Mouse (Mus musculus) adrenal gland, postnatal 10 days (tissue): Measurements from ENCODE around the gene Emg1. TPM values are rescaled to one million over a fixed set of nuclear protein-coding genes. Genes with fewer than 3 reads are reported as not detected.

Experiments
- DNase-seq: peaks from one replicate; pipeline ENCODE4 v3.0.0; 2021; ENCODE audit warnings: mixed read lengths
- long read RNA-seq, 2 experiments: library from polyadenylated mRNA; stranded (forward); transcript quantifications; one replicate each; pipeline ENCODE4 v2.0.0; 2021
- total RNA-seq, 2 experiments: library from RNA; stranded (reverse); gene quantifications; 2 replicates each; pipeline ENCODE4 v1.2.3; 2021

The Emg1 gene
- 10 to 100 TPM; 85.5 to 94.1 TPM for total RNA-seq
- long read RNA-seq, experiment 1, full-length matches to known transcripts: 111 of 122 reads
- long read RNA-seq, experiment 1, partial matches to known transcripts: 2 of 122 reads
- long read RNA-seq, experiment 1, other reads (novel, unspliced or antisense): 9 of 122 reads
- long read RNA-seq, experiment 2, full-length matches to known transcripts: 56 of 63 reads
- long read RNA-seq, experiment 2, partial matches to known transcripts: 1 of 63 reads
- long read RNA-seq, experiment 2, other reads (novel, unspliced or antisense): 6 of 63 reads

DNA sequence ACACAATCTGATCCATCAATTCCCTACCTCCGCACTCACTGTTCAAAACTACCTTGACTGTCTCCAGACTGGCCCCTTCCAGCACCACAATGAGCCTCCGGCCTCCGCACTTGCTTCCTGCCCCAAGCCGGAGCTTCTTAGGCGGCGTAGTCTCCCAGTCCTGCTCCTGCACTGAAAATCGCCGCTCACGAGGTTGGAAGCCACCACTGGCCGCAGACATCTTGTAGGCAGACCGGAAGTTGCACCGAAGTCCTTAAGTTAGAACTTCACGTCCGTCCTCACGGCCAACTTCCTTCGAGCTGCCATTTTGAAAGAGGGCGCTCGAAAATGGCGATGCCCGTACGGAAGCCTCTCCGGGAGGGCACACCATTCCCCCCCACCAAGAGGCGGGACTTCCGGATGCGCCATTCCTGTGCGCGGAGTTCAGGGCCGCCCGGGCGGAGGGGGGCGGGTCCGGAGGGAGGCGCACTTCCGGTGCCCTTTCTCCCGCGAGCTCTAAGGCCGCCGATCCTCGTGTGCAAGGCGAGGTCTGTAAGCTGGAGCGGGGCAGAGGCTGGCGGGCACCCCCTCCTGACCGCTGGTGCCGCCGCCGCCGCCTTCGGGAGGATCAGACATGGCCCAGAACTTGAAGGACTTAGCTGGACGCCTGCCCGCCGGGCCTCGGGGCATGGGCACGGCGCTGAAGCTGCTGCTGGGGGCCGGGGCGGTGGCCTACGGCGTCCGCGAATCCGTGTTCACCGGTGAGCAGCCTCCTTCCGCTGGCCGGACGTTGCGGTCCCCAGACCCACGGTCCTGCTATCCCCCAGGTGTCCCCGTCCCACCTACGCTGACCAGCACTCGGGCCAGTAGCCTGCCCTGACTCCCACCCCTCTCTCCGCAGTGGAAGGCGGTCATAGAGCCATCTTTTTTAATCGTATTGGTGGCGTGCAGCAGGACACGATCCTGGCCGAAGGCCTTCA lies at the start of gene Emg1, which contains the start of gene Phb2:
Gene Emg1 (minus strand): TSS at position 355 of the 959 bp plus-strand sequence.
Gene Phb2 (plus strand): TSS at position 513 of the 959 bp plus-strand sequence.
- DNase-seq: peak; percentile 99

DNA sequence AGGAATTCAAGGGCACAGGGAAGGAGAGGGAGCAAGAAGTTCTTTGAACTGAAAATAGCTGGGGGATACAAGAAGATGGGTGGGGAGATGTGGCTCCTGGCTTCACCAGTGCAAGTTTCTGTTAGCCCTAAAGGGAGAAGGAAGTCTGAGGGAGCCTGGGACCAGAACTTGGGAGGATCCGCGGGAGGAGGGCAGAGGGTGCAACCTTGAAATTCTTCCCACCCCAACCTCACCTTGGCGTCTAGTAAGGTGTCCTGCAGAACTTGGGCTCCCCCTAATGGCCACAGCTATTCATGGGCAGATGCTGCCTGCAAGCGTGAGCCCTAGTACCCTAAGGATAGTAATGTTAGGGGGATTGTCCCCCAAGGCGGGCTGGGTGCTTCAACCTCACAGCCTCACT lies 47.3 kb upstream of the Emg1 start:
- DNase-seq: peak; percentile 92

DNA sequence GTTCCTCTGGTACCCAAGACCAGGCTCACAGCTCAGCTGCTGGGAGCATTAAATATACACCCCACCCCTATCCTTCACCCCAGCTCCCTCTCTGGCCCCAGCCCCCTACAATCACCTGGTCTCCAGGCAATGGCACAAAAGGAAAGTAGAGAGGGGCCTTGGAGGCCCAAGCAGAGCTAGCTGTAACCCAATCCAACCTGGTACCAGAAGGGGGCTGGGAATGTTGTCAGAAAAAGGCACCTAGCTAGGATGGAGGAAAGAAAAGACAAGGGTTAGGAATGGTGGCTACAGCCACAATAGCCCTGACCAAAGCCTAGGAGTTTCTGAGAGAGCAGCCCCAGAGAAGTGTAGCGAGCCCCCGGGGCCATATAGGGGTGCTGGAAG lies 46.9 kb upstream of the Emg1 start:
- DNase-seq: no peak

DNA sequence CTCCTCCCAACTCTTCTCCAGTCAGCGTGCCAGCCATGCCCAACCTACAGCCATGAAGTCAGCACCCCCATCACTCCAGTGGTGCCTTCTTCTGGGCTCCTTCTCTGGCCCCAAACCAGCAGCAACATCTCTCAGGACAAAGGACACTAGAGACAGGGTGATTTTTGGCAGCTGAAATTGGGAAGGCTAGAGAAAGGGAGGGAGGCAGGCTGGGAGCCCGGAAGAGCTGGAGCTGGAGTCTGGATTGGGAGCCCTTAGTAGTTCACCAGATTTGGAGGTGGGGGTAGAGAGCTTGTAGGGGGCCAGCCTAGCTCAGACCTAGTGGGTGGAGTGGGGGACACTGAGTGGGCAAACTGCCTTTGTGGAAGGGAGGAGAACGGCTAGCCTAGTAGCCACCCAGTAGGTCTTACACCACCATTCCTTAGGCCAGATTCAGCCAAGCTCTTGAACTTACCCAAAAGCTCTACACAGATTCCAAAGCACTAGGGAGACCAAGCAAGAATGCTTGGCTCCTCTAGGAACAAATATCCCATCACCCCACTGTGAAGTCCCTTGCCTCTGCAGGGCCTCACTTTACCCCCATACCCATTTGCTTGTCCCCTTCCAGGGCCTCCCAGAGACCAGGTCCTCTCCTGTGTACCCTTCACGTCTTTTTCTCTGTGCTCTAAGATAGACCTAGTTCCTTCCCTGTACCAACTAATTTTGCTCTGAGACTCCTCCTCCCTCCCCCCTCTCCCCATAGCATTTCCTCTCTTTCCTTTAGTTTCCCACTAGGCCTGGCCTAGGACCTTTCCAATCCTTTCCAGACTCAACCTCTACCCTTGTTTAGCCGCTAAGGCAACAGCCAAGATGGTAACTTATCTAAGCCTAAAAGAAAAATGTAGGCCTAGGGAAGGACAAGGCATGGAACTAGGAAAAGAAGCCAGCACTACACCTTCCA lies 46.2 kb upstream of the Emg1 start:
- DNase-seq: peak; percentile 75

DNA sequence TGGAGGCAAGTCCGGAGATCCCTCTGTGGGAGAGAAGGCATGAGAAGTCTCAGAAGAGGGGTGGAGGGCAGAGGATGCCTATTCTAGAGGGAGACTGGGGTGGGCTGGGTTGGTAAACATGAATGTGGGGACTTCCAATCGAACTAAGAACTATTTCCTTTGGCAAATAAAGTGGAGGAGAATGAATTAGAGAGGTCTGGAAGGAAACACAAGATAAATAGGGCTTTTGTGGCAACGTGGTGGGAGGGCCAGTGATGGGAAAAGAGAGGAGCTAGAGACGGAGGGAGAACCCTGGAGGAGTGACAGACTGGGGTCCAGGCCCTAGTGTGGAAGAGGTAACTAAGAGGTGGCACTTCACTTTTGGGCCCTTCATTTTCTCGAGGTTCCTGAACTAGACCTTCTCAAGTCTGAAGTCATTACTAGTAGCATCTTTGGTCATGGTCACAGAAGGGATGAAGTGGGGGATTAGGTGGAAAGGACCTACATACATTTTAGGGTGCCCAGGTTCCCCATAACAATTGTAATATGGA lies 45.4 kb upstream of the Emg1 start:
- DNase-seq: no peak

DNA sequence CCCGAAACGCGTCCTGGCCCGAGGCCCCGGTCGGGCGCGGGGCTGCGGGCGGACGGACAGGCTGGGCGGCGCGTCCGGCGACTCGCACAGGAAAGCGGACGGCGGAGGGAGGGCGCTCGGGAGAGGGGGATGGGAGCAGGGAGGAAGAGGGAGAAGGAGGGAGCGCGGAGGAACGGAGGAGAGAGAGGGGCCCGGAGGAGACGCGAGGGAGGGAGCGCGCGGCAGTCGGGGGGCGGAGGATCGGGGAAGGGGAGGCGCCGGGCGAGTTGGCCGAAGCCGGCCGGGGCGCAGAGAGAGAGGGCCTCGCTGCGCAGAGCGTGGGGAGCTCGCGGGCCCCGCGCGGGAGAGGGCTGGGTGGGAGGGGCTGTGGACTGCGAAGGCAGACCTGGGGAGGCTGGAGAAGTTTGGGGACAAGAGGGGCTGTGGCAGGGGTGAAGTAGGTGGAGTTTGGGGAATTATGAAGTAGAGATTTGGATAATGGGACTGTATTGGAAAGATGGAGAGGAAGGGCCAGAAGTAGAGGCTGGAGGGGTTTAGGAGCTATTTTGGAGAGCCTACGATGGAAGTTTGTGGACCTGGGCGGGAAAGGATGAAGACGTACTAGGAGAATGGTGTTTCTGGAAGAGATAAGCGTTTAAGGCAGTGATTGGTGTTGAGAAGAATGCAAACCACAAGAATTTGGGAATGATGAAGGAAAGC lies 44.8 kb upstream of the Emg1 start:
- DNase-seq: peak; percentile 90

DNA sequence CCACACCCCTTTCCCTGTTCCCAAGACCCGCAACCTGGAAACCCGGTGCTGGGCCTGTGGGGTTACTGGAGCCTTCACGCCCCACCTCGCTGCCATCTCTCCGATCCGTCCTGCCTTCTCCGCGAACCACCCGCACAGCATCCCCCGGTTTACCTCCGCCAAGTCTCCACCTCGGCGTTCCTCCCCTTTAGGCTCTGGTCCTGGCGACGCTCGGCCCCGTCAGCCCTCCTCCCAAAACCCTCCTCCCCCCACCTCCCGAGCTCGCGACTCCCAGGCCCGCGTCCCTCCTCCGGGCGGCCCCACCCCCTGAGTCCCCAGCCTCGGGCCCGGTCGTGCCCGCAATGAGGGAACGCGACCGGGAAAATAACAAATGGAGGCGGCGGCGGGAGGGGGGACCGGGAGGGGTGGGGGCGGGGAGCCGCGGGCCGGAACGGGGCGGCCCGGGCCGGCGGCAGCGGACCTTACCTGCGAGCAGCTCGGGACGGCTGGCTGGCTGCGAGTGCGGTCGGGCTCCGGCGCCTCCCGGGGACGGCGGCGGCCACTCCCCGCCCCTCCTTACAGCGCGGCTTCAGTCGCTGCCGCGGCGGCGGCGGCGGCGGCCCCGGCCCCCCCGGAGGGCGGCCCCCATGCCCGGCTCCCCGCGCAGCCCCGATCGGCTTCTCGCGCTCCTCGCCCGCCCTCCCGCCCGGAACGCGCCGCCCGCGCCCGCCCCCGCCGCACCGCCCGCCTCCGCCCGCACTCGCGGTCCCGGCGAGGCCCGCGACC lies 44.0 kb upstream of the Emg1 start, which contains the start of the genes Gm45234 and Atn1:
Gene Gm45234 (minus strand): TSS at position 191 of the 765 bp plus-strand sequence.
Gene Atn1 (minus strand): TSS at position 694 of the 765 bp plus-strand sequence.
- peak; percentile 85 for DNase-seq

DNA sequence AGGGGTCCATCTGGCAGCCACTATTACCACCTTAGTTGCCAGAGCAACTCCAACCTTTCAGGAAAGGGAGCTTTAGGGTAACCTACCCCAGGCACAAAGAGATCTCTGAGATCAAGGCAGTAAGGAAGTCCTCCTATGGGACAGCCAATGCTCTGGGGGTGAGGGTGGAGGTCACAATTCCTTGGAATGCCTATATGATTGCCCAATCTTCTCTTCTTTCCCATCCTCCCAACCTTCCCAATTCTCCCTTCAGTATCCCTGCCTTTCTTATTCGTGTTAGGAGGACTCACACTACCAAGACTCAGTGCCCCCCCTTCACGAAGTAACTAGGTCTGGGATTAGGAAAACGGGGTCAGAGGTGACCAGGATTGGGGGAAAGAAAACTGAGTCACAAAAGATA lies 43.3 kb upstream of the Emg1 start:
- no peak for DNase-seq

DNA sequence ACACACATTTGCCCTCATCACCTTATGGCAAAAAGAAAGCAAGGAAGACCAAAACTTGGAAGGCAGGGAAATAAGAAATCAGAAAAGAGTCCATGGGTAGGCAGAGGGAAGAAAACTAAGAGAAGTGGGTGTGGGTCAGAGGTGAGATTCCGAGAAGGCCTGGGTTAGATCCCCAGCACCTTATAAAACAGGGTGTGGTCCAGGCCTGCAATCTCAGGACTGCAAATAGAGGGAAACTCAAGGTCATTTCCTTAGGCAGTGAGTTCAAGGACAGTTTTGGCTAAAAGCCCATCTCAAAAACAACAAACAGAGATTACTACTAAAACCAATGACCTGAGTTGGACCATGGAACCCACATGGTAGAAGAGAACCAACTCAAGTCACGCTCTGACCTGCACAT lies 41.9 kb upstream of the Emg1 start:
- DNase-seq: no peak

DNA sequence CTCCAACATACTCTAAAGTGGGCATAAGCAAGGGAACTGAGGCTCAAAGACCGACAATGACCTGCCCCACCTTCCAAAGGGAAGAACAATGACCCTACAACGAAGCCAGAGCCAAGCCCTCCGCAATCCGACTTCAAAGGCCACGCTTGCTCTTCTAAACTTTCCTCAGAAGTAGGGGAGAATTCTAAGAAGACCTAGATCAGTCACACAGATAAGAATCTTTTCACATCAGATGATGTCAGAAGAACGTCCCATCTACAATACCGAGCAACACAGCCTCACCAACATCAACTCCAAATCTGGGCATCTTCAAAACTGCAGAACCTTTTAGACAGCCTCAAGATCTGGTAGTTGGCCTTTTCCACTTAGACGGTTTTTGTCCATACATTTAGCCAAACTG lies 38.4 kb upstream of the Emg1 start:
- DNase-seq: no peak

DNA sequence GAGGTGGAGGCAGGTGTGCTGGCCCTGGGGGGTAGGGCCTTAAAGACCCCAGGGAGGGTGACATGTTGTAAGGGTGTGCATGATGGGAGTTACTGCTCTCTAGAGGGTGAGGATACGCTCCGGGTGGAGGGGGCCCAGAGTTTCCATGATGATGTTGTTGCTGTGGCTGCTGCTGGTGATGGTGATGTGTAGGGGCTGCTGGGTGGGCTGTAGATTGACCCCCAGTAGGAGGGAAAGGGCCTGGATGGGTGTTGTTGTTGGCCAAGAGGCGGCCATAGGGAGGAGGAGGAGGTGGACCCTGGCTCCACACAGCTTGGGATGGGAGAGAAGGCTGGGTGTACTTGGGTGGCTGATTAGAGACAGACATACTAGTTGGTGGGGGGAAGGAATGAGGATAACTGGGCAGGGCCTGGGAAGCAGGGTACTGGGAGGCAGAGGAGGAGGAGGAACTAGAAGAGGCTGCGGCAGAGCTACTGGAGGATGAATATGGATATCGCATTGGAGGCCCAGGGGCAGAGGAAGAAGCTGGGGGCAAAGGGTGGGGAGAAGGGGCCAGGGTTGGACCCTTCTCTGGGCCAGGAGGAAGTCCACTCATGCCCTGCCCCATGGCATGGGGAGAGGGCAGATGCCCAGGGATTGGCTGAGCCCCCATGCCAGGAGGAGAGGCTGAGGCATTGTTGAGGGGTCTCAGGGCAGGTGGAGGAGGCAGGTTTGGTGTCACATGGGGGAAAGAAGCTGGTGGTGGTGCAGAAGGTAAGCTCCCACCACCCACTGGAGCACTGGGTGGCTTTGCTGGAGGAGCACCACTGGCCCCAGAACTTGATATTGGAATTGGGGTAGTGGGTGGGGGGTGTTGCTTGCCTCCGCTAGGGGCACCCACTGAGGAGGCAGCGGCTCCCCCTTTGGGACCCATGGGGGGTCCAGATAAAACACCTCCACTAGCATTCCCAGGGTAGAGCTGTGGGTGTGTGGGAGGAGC lies 35.0 kb upstream of the Emg1 start:
- no peak for DNase-seq

DNA sequence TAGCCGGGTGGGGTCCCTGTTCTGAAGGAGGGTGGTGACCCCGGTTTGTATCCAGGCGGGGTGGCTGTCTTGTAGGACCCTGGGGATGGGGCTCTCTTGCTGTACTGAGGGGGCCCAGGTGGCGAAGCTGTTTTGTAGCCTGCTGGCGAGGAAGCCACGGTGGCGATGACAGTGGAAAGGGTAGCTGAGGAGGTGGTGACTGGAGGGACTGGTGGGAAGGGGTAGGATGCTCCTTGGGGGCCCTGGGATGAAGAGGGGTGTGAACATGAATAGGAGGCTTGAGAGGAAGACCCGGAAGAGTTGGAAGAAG lies 34.3 kb upstream of the Emg1 start:
- DNase-seq: no peak

DNA sequence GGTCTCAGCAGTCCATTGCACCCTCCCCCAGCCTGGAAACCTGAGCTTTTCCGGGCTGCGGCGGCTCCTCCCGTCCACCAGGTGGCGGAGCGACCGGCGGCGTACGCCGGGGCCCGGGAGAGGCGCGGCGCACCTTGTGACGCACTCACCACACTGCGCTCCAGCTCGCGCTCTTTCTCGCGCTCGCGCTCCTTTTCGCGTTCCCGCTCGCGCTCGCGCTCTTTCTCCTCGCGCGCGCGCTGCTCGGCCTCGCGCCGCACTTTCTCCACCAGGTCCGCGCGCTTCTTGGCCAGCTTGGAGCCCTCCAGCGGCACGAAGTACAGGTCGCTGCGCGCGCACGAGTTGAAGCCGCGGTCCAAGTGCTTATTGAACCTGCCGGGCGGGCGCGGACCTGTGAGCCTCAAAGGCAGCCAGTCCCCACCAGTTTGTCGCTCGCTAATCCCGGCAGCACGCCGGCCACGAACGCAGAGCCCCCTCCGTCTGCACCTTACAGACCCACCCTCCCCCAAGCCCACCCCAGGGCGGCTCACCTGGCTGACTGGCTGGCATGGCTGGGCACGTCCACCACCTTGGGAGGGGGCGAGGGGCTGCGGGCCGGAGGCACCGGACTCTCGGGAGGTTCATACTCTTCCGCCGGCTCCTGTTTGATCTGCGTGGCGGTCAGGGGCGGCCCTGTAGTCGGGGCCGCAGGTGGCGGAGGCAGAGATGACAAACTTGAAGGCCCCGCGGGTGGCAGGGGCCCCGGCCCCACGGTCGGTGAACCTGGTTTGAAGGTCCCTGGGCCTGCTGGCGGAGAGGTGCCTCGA lies 33.7 kb upstream of the Emg1 start:
- DNase-seq: peak; percentile 96

DNA sequence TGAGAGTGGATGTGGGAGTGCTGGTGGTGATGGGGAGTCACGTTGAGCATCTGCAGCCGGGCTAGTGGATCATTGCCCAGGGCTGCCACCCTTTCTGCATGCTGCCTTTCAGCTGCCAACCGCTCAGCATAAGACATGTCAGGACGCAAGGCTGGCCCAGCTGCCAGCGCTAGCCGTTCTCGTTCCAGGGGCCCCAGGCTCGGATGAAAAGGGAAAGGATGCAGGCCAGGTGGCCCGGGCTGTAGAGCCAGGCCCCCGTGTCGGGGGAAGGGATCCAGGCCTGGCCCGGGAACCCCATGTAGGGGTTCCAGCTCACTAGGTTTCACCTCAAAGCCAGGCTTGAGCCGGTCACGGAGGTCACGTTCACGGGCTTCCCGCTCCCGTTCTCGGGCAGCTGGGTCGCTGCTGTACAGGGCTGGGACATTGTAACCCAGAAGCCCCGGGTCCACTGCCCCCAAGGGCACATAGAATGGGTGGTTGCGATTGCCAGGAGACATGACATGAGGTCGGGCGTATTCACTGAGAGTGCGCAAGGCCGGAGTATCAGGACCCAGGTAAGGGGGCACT lies 32.9 kb upstream of the Emg1 start:
- DNase-seq: no peak

DNA sequence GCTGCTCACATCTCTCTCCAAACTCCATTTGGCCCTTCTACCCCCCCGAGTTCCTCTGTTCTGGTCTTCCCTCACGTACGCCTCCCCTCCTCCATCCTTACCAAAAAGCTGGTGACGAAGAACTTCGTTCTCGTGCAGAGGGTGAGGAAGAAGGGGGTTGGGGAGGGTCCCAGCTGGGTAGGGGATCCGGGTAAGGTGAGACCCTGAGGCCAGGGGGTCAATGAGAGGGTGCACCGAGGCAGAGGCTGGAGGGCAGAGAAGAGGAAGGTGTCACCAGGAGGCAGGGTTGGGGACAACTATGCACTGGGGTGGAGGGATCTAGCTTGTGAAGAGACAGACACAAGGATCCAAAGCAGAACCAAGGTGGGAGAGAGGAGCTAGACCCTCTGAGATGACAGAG lies 31.7 kb upstream of the Emg1 start:
- DNase-seq: no peak

DNA sequence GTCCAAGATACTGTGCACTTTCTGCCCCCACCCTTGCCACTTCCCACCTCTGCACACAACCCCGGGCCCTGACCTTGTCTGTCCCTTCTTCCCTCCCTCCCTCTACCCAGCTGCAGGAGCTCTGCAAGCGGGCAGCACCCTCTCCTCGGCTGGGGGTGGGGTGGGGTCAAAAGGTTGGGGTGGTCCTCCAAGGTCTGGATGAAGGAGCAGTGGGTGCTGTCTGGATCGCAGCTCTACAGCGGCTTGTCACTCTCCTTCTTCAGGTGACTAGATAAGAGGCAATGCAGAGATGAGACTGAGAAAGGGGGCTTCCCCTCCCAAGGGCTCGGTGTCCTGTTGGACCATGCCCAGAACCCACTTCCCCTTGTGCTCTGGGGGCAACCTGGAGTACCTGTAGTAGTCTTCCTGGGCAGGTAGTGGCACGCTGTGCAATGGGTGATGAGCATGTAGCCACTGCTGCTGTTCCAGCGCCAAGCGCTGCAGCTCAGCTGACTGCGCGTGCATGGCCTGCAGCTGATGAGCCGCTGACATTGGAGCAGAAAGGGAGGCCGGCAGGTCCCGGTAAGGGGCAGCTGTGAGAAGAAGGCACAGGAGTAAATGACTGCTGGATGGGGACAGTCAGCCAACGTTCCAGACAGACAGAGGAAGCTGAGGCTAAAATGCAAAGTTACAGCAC lies 31.0 kb upstream of the Emg1 start:
- no peak for DNase-seq

DNA sequence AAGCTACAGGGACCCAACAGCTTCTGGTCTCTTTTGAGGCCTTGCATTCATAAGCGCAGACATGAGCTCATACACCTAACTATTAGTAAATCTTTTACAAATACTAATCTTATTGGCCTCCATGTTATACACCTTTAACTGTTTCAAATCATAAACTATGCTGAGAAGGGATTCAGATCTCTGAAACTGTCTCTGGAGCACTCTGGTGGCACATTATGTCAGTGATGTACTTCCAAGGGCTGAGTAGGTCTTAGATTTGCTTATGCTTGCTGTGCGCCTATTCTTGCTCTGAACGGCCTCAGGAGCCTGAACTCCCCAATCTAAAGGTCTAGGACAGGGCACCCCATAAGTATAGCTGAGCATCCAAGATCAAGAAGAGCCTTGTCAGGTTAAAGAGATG lies 29.9 kb upstream of the Emg1 start:
- no peak for DNase-seq
